Mouse (Mus musculus) brain, embryonic 14.5 days (tissue): ENCODE measurements around the gene Dscaml1.

Source experiments
- CTCF ChIP-seq: fragments of 200-500 bp; IDR thresholded peaks from 2 replicates; pipeline ENCODE4 v1.5.1; 2012; ENCODE audit warnings: inconsistent platforms, mild to moderate bottlenecking, moderate library complexity, borderline replicate concordance; ENCODE audit not compliant: insufficient read depth, insufficient read length; ENCODE audit errors: extremely low read depth
- POLR2A ChIP-seq: fragments of 200-500 bp; IDR thresholded peaks from 2 replicates; pipeline ENCODE4 v1.6.1; 2012; ENCODE audit warnings: mild to moderate bottlenecking, inconsistent platforms, borderline replicate concordance; ENCODE audit not compliant: poor library complexity, insufficient read depth, insufficient read length, severe bottlenecking; ENCODE audit errors: extremely low read depth

DNA sequence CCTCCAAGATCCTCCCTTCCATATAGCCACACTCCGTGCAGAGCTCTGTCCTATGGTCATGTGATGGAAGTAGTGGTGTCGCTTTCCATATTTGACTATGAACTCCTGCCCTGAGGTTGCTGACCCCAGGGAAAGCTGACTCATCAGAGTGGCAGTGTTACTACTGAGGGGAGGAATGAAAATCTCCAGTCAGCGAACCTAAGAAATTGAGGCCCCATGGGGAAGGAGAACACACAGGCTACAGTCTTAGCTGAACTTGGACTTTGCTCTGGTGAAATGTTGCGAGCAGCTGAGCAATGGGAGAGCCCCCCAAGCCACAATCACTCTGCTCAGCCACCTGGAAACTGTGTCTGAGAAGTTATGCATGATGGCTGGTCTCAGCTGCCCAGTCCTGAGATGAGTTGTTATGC lies 60.2 kb downstream of the Dscaml1 start:
- no peak for TF ChIP-seq POLR2A
- no peak for TF ChIP-seq CTCF
